Mouse (Mus musculus): ENCODE measurements around the gene Dhx16.

GRCm38 (mm10) chr17:35866281-35866831 is 13.3 kb upstream of the Dhx16 start:
- TF ChIP-seq POLR2A (IDR thresholded peaks at IDR 0.05; ENCODE audit: extremely low read depth, insufficient read depth, low read length) (0 out of 2 replicates have a peak, but pooled peaks have one; percentile 5), CTCF (IDR thresholded peaks at IDR 0.05; ENCODE audit: low read depth, low read length) (no peak)

Measured in liver, adult 2 months (tissue).